Mouse (Mus musculus) brain, embryonic 14.5 days (tissue): ENCODE results near the gene Foxl2.

Experiments used
- CTCF ChIP-seq: fragments of 200-500 bp; IDR thresholded peaks from 2 replicates; pipeline ENCODE4 v1.5.1; 2012; ENCODE audit warnings: inconsistent platforms, mild to moderate bottlenecking, moderate library complexity, borderline replicate concordance; ENCODE audit not compliant: insufficient read depth, insufficient read length; ENCODE audit errors: extremely low read depth
- POLR2A ChIP-seq: fragments of 200-500 bp; IDR thresholded peaks from 2 replicates; pipeline ENCODE4 v1.6.1; 2012; ENCODE audit warnings: mild to moderate bottlenecking, inconsistent platforms, borderline replicate concordance; ENCODE audit not compliant: poor library complexity, insufficient read depth, insufficient read length, severe bottlenecking; ENCODE audit errors: extremely low read depth

- TF ChIP-seq CTCF (no peak), POLR2A (no peak)
These were observed 1.7 kb downstream of the Foxl2 start for GRCm38 (mm10) chr9:98956591-98957381.
